Mouse (Mus musculus) thymus, postnatal 4 days (tissue): ENCODE measurements at regions not wholly inside any gene's neighbourhood (a gene's known extent, or its start where the extent isn't known, plus 50 kb on each side); places are given as distances from the start of the nearest gene placed in this dataset.

ENCODE experiments used
- DNase-seq: peaks from one replicate; pipeline ENCODE4 v3.0.0; 2021

GRCm38 (mm10) chr13:80946034-80946433, 62.9 kb downstream of the Arrdc3 start:
- no peak for DNase-seq

GRCm38 (mm10) chr13:80947705-80948104, 64.5 kb downstream of the Arrdc3 start:
- no peak for DNase-seq

GRCm38 (mm10) chr13:80949133-80949697, 66.0 kb downstream of the Arrdc3 start:
- no peak for DNase-seq

- DNase-seq = no peak
Observed at GRCm38 (mm10) chr13:80950239-80950638, 67.1 kb downstream of the Arrdc3 start.

- DNase-seq = no peak
Observed at GRCm38 (mm10) chr13:80950803-80951202, 67.6 kb downstream of the Arrdc3 start.

GRCm38 (mm10) chr13:80951327-80951726, 68.1 kb downstream of the Arrdc3 start:
- no peak for DNase-seq

GRCm38 (mm10) chr13:80952851-80953250, 69.7 kb downstream of the Arrdc3 start:
- DNase-seq = peak; percentile 9

- DNase-seq = no peak
Observed at GRCm38 (mm10) chr13:80954059-80954645, 71.0 kb downstream of the Arrdc3 start.

GRCm38 (mm10) chr13:80956966-80957365, 73.8 kb downstream of the Arrdc3 start:
- DNase-seq = no peak

- no peak for DNase-seq
Observed at GRCm38 (mm10) chr13:80957419-80958139, 74.4 kb downstream of the Arrdc3 start.

GRCm38 (mm10) chr13:80959763-80960162, 76.6 kb downstream of the Arrdc3 start:
- DNase-seq = no peak

- DNase-seq = no peak
Observed at GRCm38 (mm10) chr13:80961985-80962617, 78.9 kb downstream of the Arrdc3 start.

- DNase-seq = peak; percentile 67
Observed at GRCm38 (mm10) chr13:80962789-80963590, 79.8 kb downstream of the Arrdc3 start.

GRCm38 (mm10) chr13:80963591-80963940, 80.4 kb downstream of the Arrdc3 start:
- DNase-seq = no peak

- no peak for DNase-seq
Observed at GRCm38 (mm10) chr13:80971664-80972063, 88.5 kb downstream of the Arrdc3 start.

GRCm38 (mm10) chr13:80974424-80974823, 91.2 kb downstream of the Arrdc3 start:
- DNase-seq = no peak

- no peak for DNase-seq
Observed at GRCm38 (mm10) chr13:80977266-80977665, 94.1 kb downstream of the Arrdc3 start.

GRCm38 (mm10) chr13:80981201-80981600, 98.0 kb downstream of the Arrdc3 start:
- no peak for DNase-seq

- DNase-seq = no peak
Observed at GRCm38 (mm10) chr13:80986657-80987056, 103.5 kb downstream of the Arrdc3 start.

- DNase-seq = no peak
Observed at GRCm38 (mm10) chr13:80989756-80990155, 106.6 kb downstream of the Arrdc3 start.

GRCm38 (mm10) chr13:80992342-80992741, 109.2 kb downstream of the Arrdc3 start:
- DNase-seq = no peak

GRCm38 (mm10) chr13:81008864-81009766, 125.9 kb downstream of the Arrdc3 start:
- DNase-seq = no peak
